Mouse (Mus musculus): ENCODE measurements around the gene Ttc27. TPM values are rescaled to one million over a fixed set of nuclear protein-coding genes. Genes with fewer than 3 reads are reported as not detected.
A peak's percentile ranks its signal among the peaks of the same experiment; 100 is the strongest.

The Ttc27 gene
- polyA plus RNA-seq, 1 experiment from 2014 or later = 8.7 TPM

- Histone ChIP-seq H3K9me3 (ENCODE audit: control insufficient read depth) (no peaks in the 10 kb centered on the region), H3K27me3 (replicated peaks; ENCODE audit: control insufficient read depth, insufficient read depth, low read length) (no peaks in the 10 kb centered on the region), H3K9ac (ENCODE audit: low read depth, low read length) (no peak overlapping the region), H3K36me3 (ENCODE audit: control insufficient read depth, insufficient read depth) (no peaks in the 10 kb centered on the region), H3K4me3 (ENCODE audit: low read depth, low read length) (no peak overlapping the region), H3K27ac (ENCODE audit: low read depth, low read length) (0 out of 2 replicates have a peak overlapping the region, but pooled peaks have one; percentile 2), H3K4me1 (replicated peaks; ENCODE audit: control insufficient read depth, insufficient read depth, low read length) (0 out of 2 replicates have a peak, but pooled peaks cover 2% of the 10 kb centered on the region), H3K4me2 (replicated peaks; ENCODE audit: low read depth) (no peak overlapping the region)
- TF ChIP-seq CTCF (IDR thresholded peaks at IDR 0.05; ENCODE audit: low read depth) = no peak
- 84% methylated on average over 8 of the region's 8 CpGs for WGBS
- no peak for ATAC-seq
These were observed 5.9 kb upstream of the Ttc27 start for GRCm38 (mm10) chr17:74711627-74712026.

GRCm38 (mm10) chr17:74715128-74715527, 2.4 kb upstream of the Ttc27 start:
- ATAC-seq = no peak
- TF ChIP-seq CTCF (IDR thresholded peaks at IDR 0.05; ENCODE audit: low read depth) = no peak
- 55% methylated on average over 3 of the region's 3 CpGs for WGBS

GRCm38 (mm10) chr17:74715724-74716123, 1.8 kb upstream of the Ttc27 start:
- Histone ChIP-seq H3K9me3 (ENCODE audit: control insufficient read depth) (no peaks in the 10 kb centered on the region), H3K4me3 (ENCODE audit: low read depth, low read length) (no peak overlapping the region), H3K27ac (ENCODE audit: low read depth, low read length) (peak overlapping the region; percentile 46; the same call in 1 of the 2 replicates), H3K27me3 (replicated peaks; ENCODE audit: control insufficient read depth, insufficient read depth, low read length) (no peaks in the 10 kb centered on the region), H3K36me3 (ENCODE audit: control insufficient read depth, insufficient read depth) (no peaks in the 10 kb centered on the region), H3K4me2 (replicated peaks; ENCODE audit: low read depth) (no peak overlapping the region), H3K9ac (ENCODE audit: low read depth, low read length) (no peak overlapping the region), H3K4me1 (replicated peaks; ENCODE audit: control insufficient read depth, insufficient read depth, low read length) (0 out of 2 replicates have a peak, but pooled peaks cover 2% of the 10 kb centered on the region)
- no peak for TF ChIP-seq CTCF (IDR thresholded peaks at IDR 0.05; ENCODE audit: low read depth)
- ATAC-seq = no peak
- 56% methylated on average over 1 of the region's 1 CpGs for WGBS

More at GRCm38 (mm10) chr17:74715128-74715527, 2.4 kb upstream of the Ttc27 start:
- Histone ChIP-seq H3K4me3 (ENCODE audit: low read depth, low read length) (no peak overlapping the region), H3K9me3 (ENCODE audit: control insufficient read depth) (no peaks in the 10 kb centered on the region), H3K27ac (ENCODE audit: low read depth, low read length) (no peak overlapping the region; the same call in 1 of the 2 replicates), H3K36me3 (ENCODE audit: control insufficient read depth, insufficient read depth) (no peaks in the 10 kb centered on the region), H3K9ac (ENCODE audit: low read depth, low read length) (no peak overlapping the region), H3K4me1 (replicated peaks; ENCODE audit: control insufficient read depth, insufficient read depth, low read length) (0 out of 2 replicates have a peak, but pooled peaks cover 2% of the 10 kb centered on the region), H3K4me2 (replicated peaks; ENCODE audit: low read depth) (no peak overlapping the region), H3K27me3 (replicated peaks; ENCODE audit: control insufficient read depth, insufficient read depth, low read length) (no peaks in the 10 kb centered on the region)

GRCm38 (mm10) chr17:74716643-74717042, 889 bp upstream of the Ttc27 start:
- Histone ChIP-seq H3K27ac (ENCODE audit: low read depth, low read length) (peak overlapping the region; percentile 75), H3K9me3 (ENCODE audit: control insufficient read depth) (no peaks in the 10 kb centered on the region), H3K4me1 (replicated peaks; ENCODE audit: control insufficient read depth, insufficient read depth, low read length) (0 out of 2 replicates have a peak, but pooled peaks cover under 1% of the 10 kb centered on the region), H3K4me3 (ENCODE audit: low read depth, low read length) (peak overlapping the region; percentile 73; the same call in 1 of the 2 replicates), H3K36me3 (ENCODE audit: control insufficient read depth, insufficient read depth) (peaks cover 7% of the 10 kb centered on the region; the same call in 1 of the 2 replicates), H3K27me3 (replicated peaks; ENCODE audit: control insufficient read depth, insufficient read depth, low read length) (no peaks in the 10 kb centered on the region), H3K4me2 (replicated peaks; ENCODE audit: low read depth) (peak overlapping the region; percentile 80), H3K9ac (ENCODE audit: low read depth, low read length) (no peak overlapping the region)
- WGBS = 32% methylated on average over 3 of the region's 3 CpGs
- ATAC-seq = no peak
- no peak for TF ChIP-seq CTCF (IDR thresholded peaks at IDR 0.05; ENCODE audit: low read depth)

- Histone ChIP-seq H3K36me3 (ENCODE audit: control insufficient read depth, insufficient read depth) (peaks cover 11% of the 10 kb centered on the region), H3K4me2 (replicated peaks; ENCODE audit: low read depth) (peak overlapping the region; percentile 80), H3K27me3 (replicated peaks; ENCODE audit: control insufficient read depth, insufficient read depth, low read length) (no peaks in the 10 kb centered on the region), H3K4me3 (ENCODE audit: low read depth, low read length) (peak overlapping the region; percentile 73), H3K4me1 (replicated peaks; ENCODE audit: control insufficient read depth, insufficient read depth, low read length) (no peaks in the 10 kb centered on the region), H3K9me3 (ENCODE audit: control insufficient read depth) (no peaks in the 10 kb centered on the region), H3K9ac (ENCODE audit: low read depth, low read length) (peak overlapping the region; percentile 53), H3K27ac (ENCODE audit: low read depth, low read length) (peak overlapping the region; percentile 75)
- peak; percentile 66 for ATAC-seq
- TF ChIP-seq CTCF (IDR thresholded peaks at IDR 0.05; ENCODE audit: low read depth) = no peak
- WGBS = 6% methylated on average over 14 of the region's 14 CpGs
These were observed 378 bp upstream of the Ttc27 start for GRCm38 (mm10) chr17:74717091-74717617.

GRCm38 (mm10) chr17:74732872-74733271, 15.3 kb downstream of the Ttc27 start:
- H3K4me1 ChIP-seq (replicated peaks; ENCODE audit: control insufficient read depth, insufficient read depth, low read length) = no peaks in the 10 kb centered on the region
- no peak overlapping the region for H3K27ac ChIP-seq (ENCODE audit: low read depth, low read length)
- no peak overlapping the region for H3K9ac ChIP-seq (ENCODE audit: low read depth, low read length)
- ATAC-seq = no peak
- peak; percentile 53 for TF ChIP-seq CTCF (IDR thresholded peaks at IDR 0.05; ENCODE audit: low read depth)
- peaks cover 7% of the 10 kb centered on the region for H3K36me3 ChIP-seq (ENCODE audit: control insufficient read depth, insufficient read depth)
- H3K9me3 ChIP-seq (ENCODE audit: control insufficient read depth) = no peaks in the 10 kb centered on the region
- H3K27me3 ChIP-seq (replicated peaks; ENCODE audit: control insufficient read depth, insufficient read depth, low read length) = no peaks in the 10 kb centered on the region
- H3K4me3 ChIP-seq (ENCODE audit: low read depth, low read length) = no peak overlapping the region
- H3K4me2 ChIP-seq (replicated peaks; ENCODE audit: low read depth) = no peak overlapping the region

All from intestine, postnatal 0 days (tissue).